Mouse (Mus musculus) Patski (cell line): Measurements from ENCODE around the gene Iqch. TPM values are rescaled to one million over a fixed set of nuclear protein-coding genes. Genes with fewer than 3 reads are reported as not detected.

Experiments used
- ATAC-seq: fragments of 100-300 bp; one replicate; pipeline ENCODE4 v1.8.0; 2021
- CTCF ChIA-PET: fragments of 350-600 bp; sonication (Branson Sonifier 250); formaldehyde crosslinking; loops from one replicate; lab custom pipeline; 2022; ENCODE audit warnings: inconsistent platforms; lab: Charles Lee
- POLR2A ChIA-PET: fragments of 350-600 bp; sonication (Branson Sonifier 250); formaldehyde crosslinking; loops from one replicate; lab custom pipeline; 2022; ENCODE audit warnings: antibody characterized with exemption, inconsistent platforms; lab: Charles Lee
- DNase-seq: peaks from one replicate; pipeline ENCODE4 v3.0.0-alpha.2; 2011; ENCODE audit warnings: low read depth, low spot score
- H3K27me3 ChIP-seq: fragments of 371-371 bp; one replicate; pipeline ENCODE4 v1.5.1; 2021
- CTCF ChIP-seq: fragments of 100-300 bp; IDR thresholded peaks from one replicate; pipeline ENCODE4 v1.5.1; 2021
- in situ Hi-C: fragments of 300-500 bp; cut with MboI; formaldehyde crosslinking; loops from 3 replicates; pipeline ENCODE4 v1.11.1; 2018; ENCODE audit warnings: low pct_unique_long_range_greater_than_20kb, mixed read lengths
- polyA plus RNA-seq: library from polyadenylated mRNA; unstranded; gene quantifications from one replicate; pipeline ENCODE4 v1.2.3, GENCODE M21; 2021

Iqch gene
- polyA plus RNA-seq, 1 experiment from 2014 or later = 0.09 TPM

GRCm38 (mm10) chr9:63378174-63378573 is 224.1 kb downstream of the Iqch start:
- DNase-seq (no peak), ATAC-seq (no peak)
- CTCF ChIA-PET = no interaction called here
- no peaks in the 10 kb centered on the region for H3K27me3 ChIP-seq
- in situ Hi-C loops = no loop called here
- TF ChIP-seq CTCF = no peak
- POLR2A ChIA-PET = interaction anchor here (0.7 to 1.0 kb wide), 3 partner anchors 16 to 118 kb away, joined by 4 to 9 read pairs (median 8); no protein-coding TSS in a partner anchor

- H3K27me3 ChIP-seq = no peaks in the 10 kb centered on the region
- no peak for TF ChIP-seq CTCF
- DNase-seq (no peak), ATAC-seq (peak; percentile 47)
- ChIA-PET CTCF (interaction anchor here (1.1 kb wide), 1 partner anchor 10 kb away, joined by 3 read pairs; no protein-coding TSS in a partner anchor), POLR2A (interaction anchor here (0.7 to 1.0 kb wide), 4 partner anchors 16 to 117 kb away, joined by 4 to 9 read pairs (median 6); no protein-coding TSS in a partner anchor)
- in situ Hi-C loops = no loop called here
Observed at GRCm38 (mm10) chr9:63377270-63378142, 224.8 kb downstream of the Iqch start, which contains the start of gene Map2k5. Gene Map2k5 (minus strand): TSS chr9:63377902.

GRCm38 (mm10) chr9:63373315-63373714 is 229.0 kb downstream of the Iqch start:
- no peak for TF ChIP-seq CTCF
- ATAC-seq (no peak), DNase-seq (no peak)
- POLR2A ChIA-PET = interaction anchor here (0.5 to 1.3 kb wide), 3 partner anchors 13 to 767 kb away, joined by 3 to 5 read pairs (median 3); no protein-coding TSS in a partner anchor
- in situ Hi-C loops = no loop called here
- CTCF ChIA-PET = no interaction called here
- no peaks in the 10 kb centered on the region for H3K27me3 ChIP-seq

GRCm38 (mm10) chr9:63372541-63372940 is 229.8 kb downstream of the Iqch start:
- TF ChIP-seq CTCF = no peak
- no peak for DNase-seq
- no peak for ATAC-seq
- no peaks in the 10 kb centered on the region for H3K27me3 ChIP-seq
- ChIA-PET CTCF (no interaction called here), POLR2A (interaction anchor here (0.5 to 0.7 kb wide), 2 partner anchors 29 to 767 kb away, joined by 3 read pairs; no protein-coding TSS in a partner anchor)
- in situ Hi-C loops = no loop called here

Other genes starting within 250 kb of the Iqch start
- 31.5 TPM for gene Map2k5, start 224.6 kb downstream of the Iqch start, polyA plus RNA-seq
- 27.9 TPM for gene 2300009A05Rik, start 203.2 kb downstream of the Iqch start, polyA plus RNA-seq
- 47.8 TPM for gene Aagab, start 167 bp upstream of the Iqch start, polyA plus RNA-seq
- gene Smad3, start 155.5 kb upstream of the Iqch start, polyA plus RNA-seq = 107 TPM